Mouse (Mus musculus) megakaryocyte, adult 5-6 weeks (primary cell): ENCODE data around the gene Tomm20. TPM values are rescaled to one million over a fixed set of nuclear protein-coding genes. Genes with fewer than 3 reads are reported as not detected.
A peak's percentile ranks its signal among the peaks of the same experiment; 100 is the strongest.
"Not testable (repeated sequence)": the region's sequence is repeated elsewhere in the genome, so short reads cannot be mapped to it uniquely, and the experiment has no call there.

Source experiments
- ATAC-seq: 2 replicates; pipeline ENCODE4 v1.8.0; 2016; ENCODE audit warnings: mild to moderate bottlenecking, inconsistent platforms; ENCODE audit not compliant: poor library complexity, severe bottlenecking
- total RNA-seq, 2 experiments: library from RNA; stranded (forward) in 1 of 2; stranded (reverse) in 1 of 2; fragments of 153-499, 151-499 nt in 1 of 2; fragments of 221-1000, 200-1000 nt in 1 of 2; gene quantifications; 2 replicates each; pipeline versions ENCODE4 v1.2.3 to v1.2.4; 2015 to 2017

The Tomm20 gene
- total RNA-seq, 2 experiments from 2014 or later, result 70.1 to 71.9 TPM

DNA sequence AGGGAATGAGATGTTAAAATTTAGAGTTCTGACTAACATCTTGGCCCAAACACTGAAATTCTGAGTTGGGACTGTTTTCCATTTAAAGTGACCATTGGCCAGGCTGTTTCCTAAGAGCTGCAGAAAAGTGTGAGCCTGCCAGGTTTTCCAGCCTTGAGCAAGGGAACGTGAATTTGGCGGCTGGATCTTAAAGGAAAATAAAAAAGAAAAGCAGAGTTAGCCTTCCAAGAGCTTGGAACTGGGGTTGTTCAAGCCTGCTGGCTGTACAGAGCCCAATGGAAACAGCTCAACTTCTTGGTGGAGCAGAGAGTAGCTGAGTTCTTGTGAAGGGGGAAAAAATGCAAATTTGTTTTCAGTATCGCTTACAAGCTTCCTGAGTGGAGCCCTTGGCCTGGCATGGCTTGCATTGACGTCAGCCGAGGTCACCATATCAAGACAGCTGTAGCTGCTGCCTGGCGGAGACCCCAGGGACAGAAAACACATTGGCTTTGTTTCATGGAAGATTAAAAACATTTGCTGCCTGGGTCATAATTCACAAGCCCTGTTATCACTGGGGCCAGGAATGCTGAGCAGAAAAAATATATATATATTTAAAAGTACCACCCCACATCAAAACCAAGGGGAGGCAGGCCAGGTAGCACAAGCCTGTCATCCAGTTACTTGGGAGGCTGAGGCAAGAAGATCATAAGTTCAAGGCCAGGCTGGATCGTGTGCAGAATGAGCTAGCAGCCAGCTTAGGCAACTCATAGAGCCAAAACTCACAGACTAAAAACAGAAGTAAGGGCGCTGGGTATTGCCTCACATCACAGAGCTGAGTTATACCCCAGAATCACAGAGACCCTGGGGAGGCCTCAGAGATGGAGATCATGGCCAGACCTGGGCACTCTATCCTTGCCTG, 58.7 kb downstream of the Tomm20 start:
- ATAC-seq, result peak; percentile 76

DNA sequence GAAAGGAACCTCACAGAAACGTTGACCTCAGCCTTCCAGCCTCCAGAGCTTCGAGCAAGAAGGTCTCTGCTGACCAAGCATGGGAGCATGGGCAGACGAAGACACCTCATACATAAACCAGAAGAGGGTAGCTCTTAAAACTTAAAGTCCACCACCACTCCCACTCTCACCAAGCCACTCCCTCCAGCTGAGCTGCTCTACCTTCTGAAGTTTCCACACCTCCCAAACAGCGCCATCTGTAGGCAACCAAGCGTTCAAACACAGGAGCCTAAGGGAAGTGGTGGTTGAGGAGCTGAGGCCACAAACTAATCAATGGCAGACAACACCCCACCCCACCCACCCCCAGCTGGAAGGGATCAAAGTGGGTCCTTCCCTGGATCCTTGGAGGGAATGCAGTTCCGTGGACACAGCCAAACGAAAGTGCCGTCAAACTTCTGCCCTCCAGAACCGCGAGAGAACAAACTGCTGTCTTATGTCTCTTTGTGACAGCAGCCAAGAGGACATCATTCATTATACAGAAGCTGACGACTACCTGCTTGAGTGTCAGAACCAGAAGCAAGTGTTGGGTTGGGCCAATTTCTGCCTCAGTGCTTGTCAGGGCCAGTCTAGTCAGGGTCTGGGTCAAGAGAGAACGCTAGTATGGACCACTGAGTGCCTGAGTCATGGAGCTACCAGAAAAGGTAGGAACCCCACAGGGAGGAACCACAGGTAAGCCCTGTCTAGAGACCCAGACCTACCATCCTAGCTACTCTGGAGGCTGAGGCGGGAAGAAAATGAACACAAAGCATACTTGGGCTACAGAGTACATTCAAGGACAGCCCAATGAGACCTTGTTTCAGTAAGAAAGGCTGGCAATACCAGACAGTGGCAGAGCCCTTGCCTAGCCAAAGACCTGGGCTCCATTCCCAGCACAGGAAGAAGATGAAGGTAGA, 59.8 kb downstream of the Tomm20 start:
- ATAC-seq, result peak; percentile 80

DNA sequence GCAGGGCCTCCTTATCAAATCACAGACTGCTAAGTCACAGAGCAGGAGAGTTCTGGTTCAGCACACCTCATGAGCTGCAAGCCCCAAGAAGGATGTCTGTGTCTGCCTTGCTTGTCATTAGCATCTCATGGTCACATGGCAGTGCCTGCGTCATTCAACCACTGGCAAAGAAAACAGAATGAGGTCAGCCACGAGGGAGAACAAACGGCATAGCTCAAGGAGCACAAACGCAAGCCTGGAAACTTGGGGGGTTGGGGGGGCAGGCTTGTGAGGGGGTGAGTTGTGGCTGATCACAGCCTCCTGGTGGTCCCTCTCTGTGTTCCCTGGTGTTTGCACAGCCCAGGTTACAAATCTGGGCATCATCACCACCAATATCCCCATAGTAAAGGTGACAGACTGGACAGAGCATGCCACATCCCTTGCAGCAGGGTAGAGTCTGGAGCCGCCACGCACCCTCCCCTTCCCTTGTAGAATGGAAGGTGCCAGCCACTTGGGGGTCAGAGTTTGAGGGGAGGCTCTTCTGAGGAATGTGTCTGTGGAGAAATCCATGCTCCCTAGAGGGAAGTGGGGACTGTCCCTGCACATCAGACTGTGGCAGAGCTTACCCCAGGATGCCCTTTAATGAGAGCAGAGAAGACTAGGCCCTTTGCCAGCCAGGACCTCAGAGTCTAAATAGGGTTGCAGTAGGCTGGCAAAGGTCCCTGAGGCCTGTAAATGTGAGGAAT, 61.3 kb downstream of the Tomm20 start:
- no peak for ATAC-seq

DNA sequence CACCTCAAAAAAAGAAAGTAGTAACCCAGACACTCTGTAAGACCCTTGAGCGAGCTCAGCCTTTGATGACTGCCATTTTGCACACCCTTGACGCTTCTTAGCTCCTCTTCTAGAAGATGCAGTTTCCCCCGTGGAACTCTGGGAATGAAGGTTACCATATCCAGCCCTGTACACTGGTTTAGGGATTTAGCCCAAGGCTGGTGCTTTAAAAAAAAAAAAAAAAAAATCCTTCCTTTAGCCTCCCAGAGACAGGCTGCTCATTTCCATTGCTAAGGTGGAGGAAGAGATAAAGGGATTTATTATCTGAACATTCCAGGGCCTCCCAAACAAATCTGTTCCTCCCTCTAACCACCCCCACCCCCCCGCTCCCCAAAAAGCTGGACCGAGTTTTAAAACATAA, 61.9 kb downstream of the Tomm20 start:
- no peak for ATAC-seq

DNA sequence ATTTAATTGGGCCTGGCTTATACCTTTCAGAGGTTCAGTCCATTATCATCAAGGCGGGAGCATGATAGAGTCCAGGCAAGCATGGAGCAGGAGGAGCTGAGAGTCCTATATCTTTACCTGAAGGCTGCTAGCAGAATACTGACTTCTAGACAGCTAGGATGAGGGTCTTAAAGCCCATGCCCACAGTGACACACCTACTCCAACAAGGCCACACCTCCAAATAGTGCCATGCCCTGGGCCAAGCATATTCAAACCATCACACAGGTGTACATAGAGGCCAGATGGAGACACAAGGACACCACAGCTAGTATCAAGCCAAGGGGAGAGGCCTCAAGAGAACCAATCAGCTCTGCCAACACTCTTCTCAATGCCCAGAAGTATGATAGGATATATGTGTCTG, 63.1 kb downstream of the Tomm20 start:
- not testable (repeated sequence) for ATAC-seq

DNA sequence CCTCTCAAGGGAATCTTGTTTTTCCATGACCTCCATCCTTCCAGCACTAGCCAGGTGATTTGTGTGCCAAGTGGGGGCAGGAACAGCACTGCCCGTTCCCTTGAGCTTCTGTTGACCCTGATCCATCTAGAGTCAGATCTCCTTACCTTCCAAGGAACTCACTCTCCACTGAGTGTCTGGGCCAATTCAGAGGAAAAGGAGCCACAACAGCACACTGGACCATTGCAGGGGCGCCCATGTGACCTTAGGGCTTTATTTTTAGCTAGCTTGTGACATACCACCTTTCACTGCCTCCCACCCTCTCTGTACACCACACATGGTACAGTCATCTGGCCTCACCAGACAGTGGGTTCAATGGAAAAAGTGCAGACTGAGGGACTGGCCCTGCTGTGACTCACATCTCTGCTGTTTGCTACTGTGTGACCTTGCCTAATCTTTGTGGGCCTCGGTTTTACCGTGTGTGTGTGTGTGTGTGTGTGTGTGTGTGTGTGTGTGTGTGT, 64.0 kb downstream of the Tomm20 start:
- ATAC-seq, result peak; percentile 53

Other genes starting within 250 kb of the Tomm20 start
- gene Rbm34, start 25.2 kb upstream of the Tomm20 start, total RNA-seq (2015), result 22.9 and 32.9 TPM in 2 replicates
- gene Rbm34, start 25.2 kb upstream of the Tomm20 start, total RNA-seq (2017), result 28.2 and 35.2 TPM in 2 replicates
- gene Pard3, start 118.0 kb upstream of the Tomm20 start, total RNA-seq (2015), result 0.05 TPM in 1 of 2 replicates, not detected in the other
- gene Pard3, start 118.0 kb upstream of the Tomm20 start, total RNA-seq (2017), result not detected in 2 replicates